Mouse (Mus musculus): ENCODE data around the gene Fn3krp.

DNA sequence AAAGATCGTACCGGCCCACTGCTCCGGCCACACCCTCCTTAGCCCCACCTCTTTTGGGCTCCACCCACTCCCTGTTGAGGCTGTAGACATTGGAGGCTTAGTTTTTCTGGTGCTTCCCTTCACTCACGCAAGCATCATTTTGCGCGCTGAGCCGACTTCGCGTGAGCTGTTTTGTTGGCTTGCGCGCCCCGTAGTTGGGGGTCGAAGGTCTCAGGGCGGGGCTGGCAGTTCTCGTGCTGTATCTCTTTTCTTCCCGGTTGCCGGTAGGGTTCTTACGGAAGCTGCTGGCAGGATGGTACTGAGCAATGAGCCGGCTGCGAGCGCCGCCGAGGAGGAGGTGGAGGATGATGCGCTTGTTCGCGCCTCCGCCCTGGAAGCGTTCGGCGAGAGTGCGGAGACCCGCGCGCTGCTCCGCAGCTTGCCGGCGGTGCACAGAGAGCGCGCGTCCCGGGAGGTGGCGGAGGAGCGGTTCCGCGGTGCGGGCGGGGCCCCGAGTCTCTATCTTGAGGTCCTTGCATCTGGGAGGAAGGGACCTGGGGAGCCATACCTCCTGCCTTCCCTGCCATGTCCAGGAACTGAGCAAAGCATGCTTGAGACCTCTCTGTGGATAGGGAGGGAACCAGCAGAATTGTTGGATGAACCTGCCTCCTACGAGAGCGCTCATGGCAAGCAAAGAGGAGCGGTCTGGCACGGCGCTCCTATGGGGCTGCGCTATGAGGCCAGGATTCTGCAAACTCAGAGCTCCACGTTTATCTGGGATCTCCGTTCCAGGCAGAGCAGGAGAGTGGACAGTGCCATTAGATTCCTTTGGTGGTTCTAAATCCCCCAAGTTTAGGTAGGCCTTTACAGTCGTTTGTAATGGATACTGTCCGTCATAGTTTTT, 30.8 kb downstream of the Fn3krp start, which contains the start of gene Tbcd:
- TF ChIP-seq POLR2A (IDR thresholded peaks at IDR 0.05; ENCODE audit: borderline replicate concordance, extremely low read depth, insufficient read depth, insufficient read length, poor library complexity, severe bottlenecking), result no peak
- 0 out of 2 replicates have a peak, but pooled peaks have one; percentile 13 for TF ChIP-seq CTCF (IDR thresholded peaks at IDR 0.05; ENCODE audit: borderline replicate concordance, extremely low read depth, insufficient read depth, insufficient read length)

All from brain, embryonic 14.5 days (tissue).